Mouse (Mus musculus) neutrophil, adult 5-6 weeks (primary cell): ENCODE results near the gene Rere. TPM values are rescaled to one million over a fixed set of nuclear protein-coding genes. Genes with fewer than 3 reads are reported as not detected.
"Not testable (repeated sequence)": the region's sequence is repeated elsewhere in the genome, so short reads cannot be mapped to it uniquely, and the experiment has no call there.

Experiments used
- ATAC-seq: fragments of 151-379, 151-347 bp; 2 replicates; pipeline ENCODE4 v1.8.0; 2017; ENCODE audit warnings: mild to moderate bottlenecking, moderate TSS enrichment; ENCODE audit not compliant: insufficient number of reproducible peaks, poor library complexity, low FRiP score, severe bottlenecking; ENCODE audit errors: extremely low read depth
- total RNA-seq: library from RNA; stranded (forward); fragments of 200-1000 nt; gene quantifications from 2 replicates; pipeline ENCODE4 v1.2.3, GENCODE M21; 2017

Rere gene
- total RNA-seq, 1 experiment from 2014 or later = 59.4 TPM

- ATAC-seq = no peak
Observed at GRCm38 (mm10) chr4:150280002-150280401, 1.4 kb upstream of the Rere start.

- ATAC-seq = no peak
Observed at GRCm38 (mm10) chr4:150280459-150280858, 987 bp upstream of the Rere start.

GRCm38 (mm10) chr4:150281891-150282630, 615 bp downstream of the Rere start:
- peak; percentile 18; the same call in 1 of the 2 replicates for ATAC-seq

GRCm38 (mm10) chr4:150282631-150283334, 1.3 kb downstream of the Rere start:
- ATAC-seq = no peak

GRCm38 (mm10) chr4:150283335-150283638, 1.8 kb downstream of the Rere start:
- ATAC-seq = no peak

GRCm38 (mm10) chr4:150283993-150284392, 2.5 kb downstream of the Rere start:
- ATAC-seq = no peak

GRCm38 (mm10) chr4:150286980-150287379, 5.5 kb downstream of the Rere start:
- ATAC-seq = no peak

- not testable (repeated sequence) for ATAC-seq
Observed at GRCm38 (mm10) chr4:150287463-150287862, 6.0 kb downstream of the Rere start.

GRCm38 (mm10) chr4:150291900-150292299, 10.5 kb downstream of the Rere start:
- ATAC-seq = no peak

GRCm38 (mm10) chr4:150294870-150295269, 13.4 kb downstream of the Rere start:
- no peak for ATAC-seq

GRCm38 (mm10) chr4:150295966-150296365, 14.5 kb downstream of the Rere start:
- ATAC-seq = 0 out of 2 replicates have a peak, but pooled peaks have one; percentile 44

GRCm38 (mm10) chr4:150302726-150303125, 21.3 kb downstream of the Rere start:
- ATAC-seq = no peak

- ATAC-seq = no peak
Observed at GRCm38 (mm10) chr4:150306701-150307100, 25.3 kb downstream of the Rere start.

GRCm38 (mm10) chr4:150307226-150307625, 25.8 kb downstream of the Rere start:
- ATAC-seq = no peak

- ATAC-seq = no peak
Observed at GRCm38 (mm10) chr4:150311431-150311830, 30.0 kb downstream of the Rere start.

- no peak for ATAC-seq
Observed at GRCm38 (mm10) chr4:150312646-150313045, 31.2 kb downstream of the Rere start.

GRCm38 (mm10) chr4:150315301-150315700, 33.9 kb downstream of the Rere start:
- no peak for ATAC-seq

GRCm38 (mm10) chr4:150316546-150316945, 35.1 kb downstream of the Rere start:
- ATAC-seq = peak; percentile 46; the same call in 1 of the 2 replicates

- ATAC-seq = no peak
Observed at GRCm38 (mm10) chr4:150325046-150325801, 43.8 kb downstream of the Rere start.

- ATAC-seq = no peak
Observed at GRCm38 (mm10) chr4:150326005-150326404, 44.6 kb downstream of the Rere start.
